Mouse (Mus musculus): ENCODE results near the gene Edem3.

- TF ChIP-seq CTCF (IDR thresholded peaks at IDR 0.05; ENCODE audit: borderline replicate concordance, control insufficient read depth, extremely low read depth, insufficient read depth, low read length, poor library complexity) = no peak
- TF ChIP-seq POLR2A (IDR thresholded peaks at IDR 0.05; ENCODE audit: control insufficient read depth, extremely low read depth, insufficient read depth, low read length, poor library complexity) = no peak
These were observed 44.1 kb upstream of the Edem3 start for GRCm38 (mm10) chr1:151711062-151711461.

All from thymus, adult 2 months (tissue).